Mouse (Mus musculus): Measurements from ENCODE around the gene Dctpp1. TPM values are rescaled to one million over a fixed set of nuclear protein-coding genes. Genes with fewer than 3 reads are reported as not detected.

Gene Dctpp1
- total RNA-seq (2015) (92.7 and 106 TPM in 2 replicates), total RNA-seq (2017) (62.4 and 63.5 TPM in 2 replicates)

- peak; percentile 84 for ATAC-seq (replicated peaks; ENCODE audit: poor library complexity)
These were observed at the start of gene Dctpp1 for GRCm38 (mm10) chr7:127260309-127261111. Gene Dctpp1, minus strand, starts transcription at chr7:127260709.

GRCm38 (mm10) chr7:127309951-127310350 is 49.4 kb upstream of the Dctpp1 start:
- ATAC-seq (replicated peaks; ENCODE audit: poor library complexity) = no peak

DNA sequence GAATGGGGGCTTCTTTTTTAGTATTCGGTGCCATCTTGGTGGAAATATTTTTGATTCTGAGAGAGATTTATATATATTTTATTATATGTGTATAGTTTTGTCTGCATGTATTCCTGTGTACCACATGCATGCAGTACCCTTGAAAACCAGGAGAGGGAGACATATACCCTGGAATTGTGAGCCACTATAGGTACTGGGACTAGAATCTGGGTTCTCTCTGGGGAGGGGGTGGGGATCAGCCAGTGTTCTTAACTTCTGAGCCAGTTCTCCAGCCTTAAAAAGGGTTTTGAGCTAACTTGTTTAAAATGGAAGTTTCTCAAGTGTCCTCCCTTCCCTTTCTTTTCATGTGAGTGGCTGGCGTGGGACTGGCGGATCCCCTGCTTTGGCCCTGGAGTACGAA is 48.4 kb upstream of the Dctpp1 start:
- peak; percentile 96 for ATAC-seq (replicated peaks; ENCODE audit: poor library complexity)

DNA sequence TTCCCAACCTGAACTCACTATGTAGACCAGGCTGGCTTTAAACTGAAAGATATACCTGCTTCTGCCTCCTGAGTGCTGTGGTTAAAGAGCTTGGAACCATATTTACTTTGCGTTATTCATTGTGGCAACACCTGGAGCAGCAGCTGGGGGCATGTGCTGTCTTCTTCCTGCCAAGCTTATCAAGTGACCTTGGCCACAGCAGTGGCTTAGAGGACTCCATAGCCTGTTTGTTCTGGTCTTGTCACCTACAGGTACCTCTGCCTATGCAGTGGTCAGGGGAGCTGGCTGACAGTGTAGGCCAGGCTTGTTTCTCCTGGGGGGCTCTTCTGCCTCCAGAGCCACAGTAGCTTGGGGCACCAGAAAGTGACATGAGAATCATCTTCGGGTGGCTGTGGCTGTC is 47.9 kb upstream of the Dctpp1 start:
- ATAC-seq (replicated peaks; ENCODE audit: poor library complexity) = no peak

DNA sequence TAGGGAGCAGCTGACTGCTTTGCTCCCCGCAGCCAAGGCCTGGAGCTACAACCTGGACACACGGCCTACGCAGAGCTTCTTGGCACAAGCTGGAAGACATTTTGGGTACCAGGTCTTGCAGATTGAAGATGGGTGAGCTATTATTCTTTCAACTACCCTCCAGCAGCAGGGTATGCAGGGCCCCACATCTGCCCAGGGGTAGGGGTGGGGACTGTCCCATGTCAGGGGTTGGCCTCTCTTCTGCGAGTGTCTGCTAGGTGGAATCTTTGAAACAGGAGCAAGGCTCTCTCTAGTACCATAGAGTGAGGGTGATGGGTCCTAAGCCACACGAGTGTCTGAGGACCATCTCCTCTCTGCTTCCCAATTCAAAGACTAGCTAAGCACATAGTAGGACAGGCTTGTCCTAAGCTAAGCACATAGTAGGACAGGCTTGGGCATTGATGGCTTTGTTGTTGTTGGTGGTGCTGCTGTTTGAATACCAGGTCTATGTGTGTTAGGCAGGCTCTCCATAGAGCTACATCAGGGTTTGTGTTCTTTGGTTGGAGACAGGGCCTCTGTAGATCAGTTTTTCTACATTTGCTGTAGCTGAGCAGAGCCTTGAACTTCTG is 37.2 kb upstream of the Dctpp1 start:
- no peak for ATAC-seq (replicated peaks; ENCODE audit: poor library complexity)

DNA sequence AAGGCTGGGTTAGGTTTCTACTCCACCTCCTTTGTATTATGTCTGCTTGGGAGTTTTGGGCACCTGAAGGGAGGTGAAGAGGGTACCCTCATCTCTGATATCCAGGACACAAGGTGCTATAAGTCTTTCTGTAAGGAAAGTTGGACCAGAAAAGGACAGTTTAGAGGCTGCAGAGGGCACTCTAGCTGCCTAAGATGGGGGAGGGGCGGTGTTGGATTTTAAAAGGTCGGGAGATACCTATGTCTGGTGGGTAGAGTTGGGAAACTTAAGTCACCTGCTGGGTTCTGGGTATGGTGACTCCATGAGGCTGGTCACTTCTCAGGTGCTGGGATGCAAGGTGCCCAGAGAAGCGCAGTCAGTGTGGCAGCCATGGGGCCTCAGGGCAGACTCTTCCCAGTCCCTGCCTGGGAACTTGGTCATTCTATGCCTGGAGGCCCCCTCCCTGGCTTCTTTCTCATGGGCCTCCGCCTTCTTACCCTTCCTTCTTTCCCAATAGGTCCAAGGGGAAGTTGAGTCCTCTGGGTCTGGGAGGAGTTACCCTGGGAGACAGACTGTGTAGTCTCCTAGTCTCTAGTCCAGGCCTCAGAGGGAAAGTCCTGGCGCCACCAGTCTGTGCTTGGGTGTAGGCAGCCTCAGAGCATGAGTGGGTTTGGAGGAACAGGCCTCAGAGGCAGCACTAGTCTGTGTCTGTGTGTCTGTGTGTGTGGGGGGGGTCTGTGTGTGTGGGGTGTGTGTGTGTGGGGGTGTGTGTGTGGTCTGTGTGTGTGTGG is 36.5 kb upstream of the Dctpp1 start:
- ATAC-seq (replicated peaks; ENCODE audit: poor library complexity) = peak; percentile 45

DNA sequence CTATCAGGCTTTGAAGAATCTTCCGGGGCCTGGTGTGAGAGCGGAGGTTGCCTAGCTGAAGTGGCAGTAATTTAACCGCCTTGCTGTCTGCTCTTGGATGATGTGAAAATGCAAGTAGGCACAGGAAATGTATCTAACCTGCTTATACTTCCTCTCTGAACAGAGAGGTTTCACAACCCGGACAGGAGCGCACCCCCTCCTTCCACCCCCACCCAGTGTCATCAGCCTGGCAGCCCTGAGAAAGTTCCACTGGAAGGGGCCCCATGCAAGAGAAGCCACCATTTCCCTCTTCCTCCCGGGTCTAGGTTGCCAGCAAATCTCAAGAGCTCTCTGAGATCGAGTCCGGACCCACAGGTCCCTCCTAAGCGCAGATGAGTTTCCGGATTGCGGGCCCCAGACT is 35.6 kb upstream of the Dctpp1 start, which contains the start of gene Itgal:
TSS of gene Itgal (plus strand) at position 163 of the 400 bp plus-strand sequence.
- ATAC-seq (replicated peaks; ENCODE audit: poor library complexity) = peak; percentile 94

- peak; percentile 51 for ATAC-seq (replicated peaks; ENCODE audit: poor library complexity)
These were observed 29.6 kb upstream of the Dctpp1 start for GRCm38 (mm10) chr7:127290142-127290541.

DNA sequence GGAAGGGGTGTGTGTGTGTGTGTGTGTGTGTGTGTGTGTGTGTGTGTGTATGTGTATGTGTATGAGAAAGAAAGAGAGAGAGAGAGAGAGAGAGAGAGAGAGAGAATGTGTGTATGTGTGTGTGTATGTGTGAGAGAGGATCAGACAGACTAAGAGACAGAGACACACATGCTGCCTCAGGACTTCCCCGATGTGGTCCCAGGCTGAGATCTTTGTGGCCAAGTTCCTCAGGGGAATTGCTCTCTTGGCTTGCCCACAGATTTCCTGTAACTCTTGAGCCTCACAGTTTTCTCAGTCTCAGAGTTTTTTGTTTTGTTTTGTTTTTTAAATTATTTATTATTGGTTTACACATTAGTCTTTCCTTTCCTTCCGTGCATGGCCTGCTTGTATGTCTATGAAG is 28.8 kb upstream of the Dctpp1 start:
- ATAC-seq (replicated peaks; ENCODE audit: poor library complexity) = no peak

GRCm38 (mm10) chr7:127287940-127288339 is 27.4 kb upstream of the Dctpp1 start:
- peak; percentile 54 for ATAC-seq (replicated peaks; ENCODE audit: poor library complexity)

DNA sequence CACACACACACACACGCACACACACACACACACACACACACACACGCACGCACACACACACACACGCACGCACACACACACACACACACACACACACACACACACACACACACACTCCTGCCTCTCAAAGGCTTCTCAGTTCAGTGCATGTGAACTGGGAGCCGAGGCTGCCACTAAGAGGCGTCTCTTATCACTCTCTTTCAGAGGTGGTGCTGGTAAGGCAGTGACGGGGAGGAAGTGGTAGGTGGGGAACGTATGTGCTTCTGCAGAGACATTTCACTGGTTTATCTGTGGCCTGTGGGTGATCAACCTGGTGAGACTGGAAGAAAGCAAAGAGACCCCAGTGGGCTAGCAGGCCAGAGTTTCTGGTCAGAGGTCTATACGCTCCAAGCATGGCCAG is 24.6 kb upstream of the Dctpp1 start:
- peak; percentile 88 for ATAC-seq (replicated peaks; ENCODE audit: poor library complexity)

DNA sequence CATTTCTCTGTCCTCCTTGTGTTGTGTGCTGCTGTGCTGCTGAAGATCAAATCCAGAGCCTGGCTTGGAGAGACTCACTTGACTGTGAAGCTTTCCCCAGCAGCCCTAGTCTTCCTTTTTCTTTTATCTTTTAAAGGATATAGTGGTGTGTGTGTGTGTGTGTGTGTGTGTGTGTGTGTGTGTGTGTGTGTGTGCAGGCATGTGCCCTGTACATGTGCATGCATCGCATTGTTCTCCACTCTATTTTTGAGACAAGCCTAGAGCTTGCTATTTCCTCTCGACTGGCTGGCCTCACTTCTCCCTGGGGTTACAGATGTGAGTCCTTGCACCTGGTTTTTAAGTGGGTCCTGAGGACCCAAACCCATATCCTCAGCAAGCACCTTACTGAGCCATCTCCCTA is 21.7 kb upstream of the Dctpp1 start:
- ATAC-seq (replicated peaks; ENCODE audit: poor library complexity) = no peak

DNA sequence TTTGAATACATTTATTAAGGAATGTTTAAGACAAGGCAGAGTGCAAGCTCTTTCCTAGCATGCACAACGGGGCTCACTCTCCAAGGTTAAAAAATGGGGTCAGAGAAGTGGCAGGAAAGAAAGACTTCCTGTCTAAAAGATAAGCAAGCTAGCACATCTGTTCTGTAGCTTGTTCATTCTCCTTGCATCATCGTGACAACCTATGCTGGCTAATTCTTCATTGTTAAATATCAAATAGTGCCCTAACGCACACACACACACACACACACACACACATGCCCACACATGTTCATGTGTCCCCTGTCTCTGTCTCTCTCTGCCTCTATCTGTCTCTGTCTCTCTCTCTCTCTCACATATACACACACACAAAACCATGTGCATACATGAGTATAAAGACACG is 20.6 kb upstream of the Dctpp1 start:
- ATAC-seq (replicated peaks; ENCODE audit: poor library complexity) = peak; percentile 40

- ATAC-seq (replicated peaks; ENCODE audit: poor library complexity) = no peak
These were observed 19.6 kb upstream of the Dctpp1 start for GRCm38 (mm10) chr7:127280092-127280491.

GRCm38 (mm10) chr7:127278311-127278710 is 17.8 kb upstream of the Dctpp1 start:
- ATAC-seq (replicated peaks; ENCODE audit: poor library complexity) = peak; percentile 57

DNA sequence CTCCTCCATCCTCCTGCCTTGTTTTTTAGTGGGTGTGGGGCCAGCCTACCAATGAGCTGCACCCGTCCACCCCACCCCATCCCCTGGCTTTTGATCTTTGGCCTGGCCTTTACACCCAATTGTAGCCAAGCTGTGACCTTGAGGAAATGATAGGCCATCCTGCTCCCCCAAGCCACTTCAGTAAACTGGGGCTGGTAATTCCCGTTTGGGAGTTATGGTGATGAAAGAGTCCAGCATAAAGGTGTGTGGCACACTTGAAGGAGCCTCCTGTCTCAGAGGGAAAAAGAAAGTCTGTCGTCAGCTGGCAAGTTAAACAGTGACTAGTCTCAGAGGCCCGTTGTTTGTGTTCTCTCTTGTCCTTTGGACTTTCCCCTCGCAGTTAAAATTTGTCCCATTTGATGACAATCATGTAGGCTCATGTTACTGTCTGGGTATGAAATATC is 16.0 kb upstream of the Dctpp1 start:
- no peak for ATAC-seq (replicated peaks; ENCODE audit: poor library complexity)

DNA sequence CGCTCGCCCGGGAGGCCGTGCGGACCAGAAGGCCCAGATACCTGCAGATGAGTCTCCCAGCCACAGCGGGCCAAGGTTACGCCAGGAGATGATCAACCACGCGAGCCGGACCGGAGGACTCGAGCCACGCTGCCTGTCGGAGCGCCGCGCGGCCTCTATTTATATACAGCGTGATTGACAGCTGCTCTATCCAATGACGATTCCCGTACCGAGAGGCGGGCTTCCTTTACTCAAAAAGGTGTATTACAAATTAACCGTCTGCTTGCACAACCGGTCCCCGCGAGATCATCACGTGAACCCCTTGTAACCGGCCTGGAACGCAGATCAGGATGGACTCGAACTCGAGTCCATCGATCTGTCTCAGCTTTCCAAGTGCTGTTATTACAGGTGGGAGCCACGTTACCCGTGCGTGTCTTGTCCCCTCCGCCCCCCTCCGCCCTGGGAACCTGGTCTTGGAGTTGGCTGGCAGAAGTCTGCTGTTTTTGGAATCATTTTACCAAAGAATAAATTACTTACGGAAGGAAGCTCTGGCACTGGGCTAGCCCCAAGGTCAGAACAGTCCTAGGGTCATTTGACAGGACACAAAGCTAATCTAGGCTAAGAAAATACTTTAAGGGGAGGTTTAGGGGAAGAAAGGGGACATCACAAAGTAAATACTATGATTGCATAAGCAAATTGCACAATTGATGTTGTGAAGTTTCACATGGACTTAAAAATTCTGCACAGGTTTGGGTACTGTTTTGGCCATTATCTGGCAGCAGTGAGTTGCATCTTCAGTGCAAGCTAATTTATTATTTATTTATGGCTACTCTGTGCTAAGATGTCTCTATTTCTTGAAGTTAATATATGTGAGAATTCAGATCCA is 13.6 kb upstream of the Dctpp1 start, which contains the start of gene Sephs2:
TSS of gene Sephs2 (minus strand) at position 131 of the 865 bp plus-strand sequence.
- peak; percentile 83 for ATAC-seq (replicated peaks; ENCODE audit: poor library complexity)

DNA sequence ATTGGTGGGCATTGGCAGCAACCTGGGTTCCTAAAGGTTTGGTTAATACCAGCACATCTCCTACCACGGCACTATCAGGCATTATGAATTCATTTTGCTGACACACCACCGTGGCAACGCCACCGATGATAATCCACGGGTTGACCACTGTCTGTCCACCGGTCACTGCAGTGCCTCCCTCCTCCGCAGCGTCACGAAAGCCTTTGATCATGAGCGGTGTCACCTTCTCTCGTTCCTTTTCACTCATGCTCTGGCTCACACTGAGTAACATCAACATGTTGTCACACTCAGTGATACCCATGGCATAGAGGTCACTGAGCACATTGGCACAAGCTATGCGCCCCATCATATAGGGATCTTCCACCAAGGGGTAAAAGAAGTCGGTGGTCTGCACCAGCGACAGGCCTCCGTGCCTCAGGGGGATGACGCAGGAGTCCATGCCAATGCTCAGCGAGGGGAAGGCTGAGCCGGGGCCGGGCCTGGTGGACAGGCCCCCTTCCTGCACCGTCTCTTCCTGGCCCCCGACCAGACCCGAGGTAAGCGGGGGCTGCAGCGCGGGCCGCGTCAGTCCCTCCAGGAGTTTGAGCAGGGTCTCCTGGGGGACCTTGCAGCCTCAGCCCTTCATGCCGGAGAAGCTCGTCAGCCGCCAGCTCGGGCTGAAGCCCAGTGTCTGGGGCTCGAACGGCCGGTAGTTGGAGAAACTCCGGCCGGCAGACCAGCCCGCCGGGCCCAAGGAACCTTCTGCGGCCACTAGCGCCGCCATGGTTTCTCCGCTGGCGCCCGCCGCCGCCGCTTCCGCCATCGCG is 12.8 kb upstream of the Dctpp1 start:
- peak; percentile 10; the same call in 1 of the 2 replicates for ATAC-seq (replicated peaks; ENCODE audit: poor library complexity)

- no peak for ATAC-seq (replicated peaks; ENCODE audit: poor library complexity)
These were observed 12.1 kb upstream of the Dctpp1 start for GRCm38 (mm10) chr7:127272566-127272965.

DNA sequence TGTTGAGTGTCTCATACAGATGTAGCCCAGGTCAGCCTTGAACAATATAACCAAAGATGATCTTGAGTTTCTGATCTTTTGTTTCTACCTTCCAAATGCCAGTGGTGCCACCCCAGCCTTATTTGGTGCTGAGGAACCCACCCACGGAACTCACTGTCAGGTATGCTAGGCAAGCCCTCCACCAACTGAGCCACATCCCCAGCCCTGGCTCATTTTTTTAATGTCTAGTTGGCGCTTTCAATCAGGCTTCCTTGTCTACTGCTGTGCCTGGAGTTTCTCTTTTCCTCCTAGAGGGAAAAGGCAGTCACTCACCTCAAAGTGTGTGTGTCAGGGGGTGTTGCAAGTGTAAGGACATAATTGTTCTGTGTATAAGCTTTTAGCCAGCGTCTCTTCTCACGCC is 10.6 kb upstream of the Dctpp1 start:
- no peak for ATAC-seq (replicated peaks; ENCODE audit: poor library complexity)

Data from megakaryocyte progenitor cell, adult 5-6 weeks (primary cell).